Mouse (Mus musculus) left cerebral cortex, postnatal 25 days (tissue): Measurements from ENCODE around the gene Zfp91. TPM values are rescaled to one million over a fixed set of nuclear protein-coding genes. Genes with fewer than 3 reads are reported as not detected.
A peak's percentile ranks its signal among the peaks of the same experiment; 100 is the strongest.
"Not testable (repeated sequence)": the region's sequence is repeated elsewhere in the genome, so short reads cannot be mapped to it uniquely, and the experiment has no call there.

Experiments used
- DNase-seq, 2 experiments: peaks; one replicate each; pipeline ENCODE4 v3.0.0; 2022; ENCODE audit warnings: low spot score in 2 of 2, mixed read lengths in 1 of 2
- intact Hi-C: fragments of 180-260 bp; cut with DNase I; formaldehyde crosslinking; loops from one replicate; pipeline ENCODE4 v1.15.1; 2025
- total RNA-seq, 2 experiments: library from RNA; stranded (reverse); gene quantifications; 2 replicates each; pipeline ENCODE4 v1.2.3; 2021

Zfp91 gene
- total RNA-seq, 2 experiments from 2014 or later: 94.5 to 98.0 TPM

DNA sequence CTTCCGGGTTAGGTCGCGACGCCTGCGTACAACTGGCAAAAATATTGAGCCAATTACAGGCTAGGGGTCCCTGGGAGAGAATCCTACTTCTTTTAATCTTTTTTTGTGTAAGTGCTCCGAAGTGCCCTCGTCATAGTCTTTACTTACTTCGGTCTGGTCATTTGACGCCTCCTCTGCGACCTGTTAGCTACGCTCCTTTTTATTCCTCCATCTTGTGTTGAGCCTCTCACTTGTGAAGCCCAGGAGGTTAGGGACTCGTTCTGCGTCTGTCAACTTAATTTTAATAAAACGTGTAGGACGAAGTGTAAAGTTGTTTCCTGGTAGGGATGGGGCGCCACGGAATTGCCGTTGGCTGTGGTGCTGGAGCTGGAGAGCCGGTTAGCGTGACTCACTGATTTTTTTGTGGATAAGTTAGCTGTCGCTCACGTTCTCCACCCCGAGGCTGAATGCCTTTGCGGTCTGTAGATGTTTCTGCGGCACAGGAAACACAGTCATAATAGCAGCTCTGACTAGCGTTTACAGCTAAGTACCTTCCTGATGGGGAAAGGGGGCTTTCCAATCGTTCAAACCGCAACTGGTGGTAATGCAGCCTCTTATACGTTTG is 504 bp upstream of the Zfp91 start:
- intact Hi-C loops: loop anchor here (2.0 to 5.0 kb wide), 3 partner anchors 199 to 294 kb away; partner anchors contain the start of genes Dtx4 and Gm4952
- DNase-seq: peak in 1 of 2 experiments; percentile 77

DNA sequence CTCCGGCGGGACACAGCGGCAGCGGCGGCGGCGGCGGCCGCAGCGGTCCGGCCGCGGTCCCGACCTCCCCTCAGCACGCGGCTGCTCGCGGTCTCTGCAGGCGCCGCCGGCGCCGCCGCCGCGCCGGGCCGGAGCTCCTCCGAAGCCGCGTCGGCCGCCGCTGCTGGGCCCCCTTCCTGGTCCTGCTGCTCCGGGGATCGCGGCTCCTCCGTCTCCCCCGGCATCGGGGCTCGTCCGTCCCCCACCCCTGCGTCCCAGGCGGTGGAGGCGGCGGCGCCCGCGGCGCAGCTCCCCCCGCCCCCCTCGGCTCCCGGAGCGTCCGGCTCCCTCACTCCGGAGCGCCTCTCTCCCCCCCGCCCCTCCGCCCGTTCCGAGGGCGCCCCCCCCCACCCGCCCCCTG is 816 bp downstream of the Zfp91 start:
- intact Hi-C loops: loop anchor here (5.0 kb wide), 2 partner anchors 198 to 293 kb away; partner anchors contain the start of genes Dtx4 and Gm4952

DNA sequence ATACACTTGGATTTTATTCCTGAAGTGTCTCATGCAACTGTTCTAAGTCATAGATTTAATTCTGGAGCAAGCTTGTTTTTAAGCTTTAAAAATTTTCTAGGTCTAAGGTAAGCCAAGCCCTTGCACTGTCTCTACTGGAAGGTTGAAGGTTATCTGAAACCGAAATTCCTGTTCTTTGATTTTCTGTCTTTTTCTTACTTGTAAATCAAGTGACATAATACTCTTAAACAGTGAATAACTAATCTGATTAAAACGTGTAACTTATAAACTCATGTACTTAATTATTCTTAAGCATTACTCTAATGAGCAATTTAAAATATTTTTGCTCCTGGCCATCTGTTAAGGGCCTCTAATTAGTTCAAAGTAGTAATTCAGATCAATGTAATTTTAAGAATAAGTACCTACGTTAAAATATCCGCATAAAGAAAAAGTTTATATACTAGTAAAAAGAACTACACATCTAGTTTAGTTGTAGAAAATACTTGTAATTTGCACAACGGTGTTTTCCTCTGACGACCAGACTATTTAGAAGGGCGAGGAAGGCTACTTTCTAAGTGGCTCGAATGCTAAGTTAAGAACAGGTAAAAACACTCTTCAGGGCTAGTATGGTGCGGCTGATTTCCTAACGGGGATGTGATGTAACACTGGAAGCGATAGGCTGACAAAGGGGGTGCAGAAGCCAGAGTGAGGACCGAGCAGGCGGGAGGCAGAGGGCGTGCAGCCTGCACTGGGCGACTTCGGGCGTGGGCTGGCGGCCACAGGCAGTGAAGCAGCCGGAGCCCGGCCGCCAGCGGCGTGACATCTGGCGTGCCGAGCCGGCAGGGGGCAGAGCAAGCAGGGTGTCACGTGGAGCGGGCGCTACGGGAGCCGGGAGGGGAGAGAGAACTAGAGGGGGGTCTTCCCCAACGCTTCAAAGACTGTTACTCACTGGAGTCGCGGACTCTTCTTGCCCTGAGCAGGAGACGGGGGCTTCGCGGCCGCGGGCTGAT is 1.6 kb downstream of the Zfp91 start:
- peak; percentile 94 to 95 for DNase-seq
- intact Hi-C loops: loop anchor here (1.0 to 5.0 kb wide), 4 partner anchors 72 to 782 kb away; partner anchors contain the start of genes Dtx4 and Gm4952

More for the DNA sequence above, 816 bp downstream of the Zfp91 start:
- DNase-seq: no peak

DNA sequence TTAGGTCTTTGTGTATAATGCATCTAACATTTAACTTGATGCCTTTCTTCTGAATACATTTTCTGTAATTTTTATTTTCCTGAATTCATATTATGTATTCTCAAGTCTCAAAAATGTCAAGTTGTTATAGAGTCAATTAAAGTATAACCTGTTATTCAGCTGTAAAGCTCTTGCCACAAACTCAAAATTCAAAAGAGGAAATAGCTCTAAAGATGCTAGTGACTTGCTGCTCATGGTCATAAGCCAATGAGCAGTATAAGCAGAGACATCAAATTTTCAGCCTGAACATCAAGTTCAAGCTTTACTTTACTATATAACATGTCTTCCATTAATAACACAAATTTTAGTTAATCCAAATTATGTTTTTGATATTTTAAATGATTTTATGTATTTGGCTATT is 3.6 kb downstream of the Zfp91 start:
- intact Hi-C loops: loop anchor here (5.0 kb wide), 1 partner anchor 780 kb away; no protein-coding TSS in a partner anchor
- no peak for DNase-seq

DNA sequence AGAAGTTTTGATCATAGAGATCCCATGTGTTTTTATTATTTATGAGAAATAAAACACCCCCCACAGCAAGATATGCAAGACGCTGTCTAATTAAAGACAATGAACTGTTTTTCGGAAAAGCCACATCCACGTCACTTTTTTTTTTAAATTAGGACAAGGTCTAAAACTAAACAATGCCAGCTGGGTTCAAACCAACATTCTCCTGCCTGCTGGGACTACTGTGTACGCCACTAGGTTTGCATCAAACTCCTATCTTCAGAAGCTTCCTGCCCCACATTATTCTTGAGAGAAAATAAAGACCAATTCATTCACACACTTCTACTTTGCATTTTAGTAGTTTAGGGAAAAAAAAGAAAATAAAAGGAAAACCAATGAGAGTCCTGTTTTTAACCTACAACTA is 8.2 kb downstream of the Zfp91 start:
- no peak for DNase-seq
- intact Hi-C loops: no loop called here

DNA sequence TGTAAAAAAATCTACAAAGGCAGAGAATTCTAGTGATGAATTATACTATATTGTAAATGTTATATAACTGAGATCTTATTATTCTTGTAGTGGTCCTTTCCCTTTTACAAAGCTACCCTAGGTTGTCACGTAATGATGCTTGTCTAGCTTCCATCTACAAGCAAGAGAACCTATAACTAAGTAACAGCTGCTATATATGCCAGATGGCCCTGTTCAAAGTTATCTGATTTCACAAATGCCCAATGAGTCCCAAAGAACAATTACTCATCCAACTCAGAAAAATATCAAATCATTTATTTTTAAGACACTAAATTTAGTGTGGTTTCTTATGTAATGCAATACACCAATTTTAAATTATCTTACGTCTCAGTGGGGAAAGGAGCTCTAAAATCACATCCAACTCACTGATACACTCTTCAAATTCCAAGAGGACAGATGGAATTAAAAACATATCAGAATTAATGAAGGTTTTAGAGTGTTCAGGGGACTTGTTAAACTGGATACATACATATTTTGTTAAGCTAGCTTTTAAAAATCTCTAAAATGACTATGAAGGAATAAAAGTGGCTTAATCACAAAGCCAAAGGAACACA is 9.0 kb downstream of the Zfp91 start:
- intact Hi-C loops: no loop called here
- peak in 1 of 2 experiments; percentile 62 for DNase-seq

DNA sequence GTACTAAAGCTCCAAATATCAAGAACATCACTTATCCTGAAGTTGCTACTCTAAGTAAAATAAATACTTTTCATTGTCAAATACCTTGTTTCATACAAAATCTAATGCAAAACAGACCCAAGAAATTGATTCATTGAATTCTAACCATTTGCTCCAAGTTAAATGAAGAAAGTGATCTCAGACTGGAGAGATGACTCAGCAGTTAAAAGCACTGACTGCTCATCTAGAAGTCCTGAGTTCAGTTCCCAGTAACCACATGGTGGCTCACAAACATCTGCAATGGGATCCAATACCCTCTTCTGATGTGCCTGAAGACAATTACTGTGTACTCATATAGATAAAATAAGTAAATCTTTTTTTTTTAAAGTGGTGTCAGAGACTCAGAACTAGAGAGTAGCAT is 15.5 kb downstream of the Zfp91 start:
- DNase-seq: no peak
- intact Hi-C loops: no loop called here

DNA sequence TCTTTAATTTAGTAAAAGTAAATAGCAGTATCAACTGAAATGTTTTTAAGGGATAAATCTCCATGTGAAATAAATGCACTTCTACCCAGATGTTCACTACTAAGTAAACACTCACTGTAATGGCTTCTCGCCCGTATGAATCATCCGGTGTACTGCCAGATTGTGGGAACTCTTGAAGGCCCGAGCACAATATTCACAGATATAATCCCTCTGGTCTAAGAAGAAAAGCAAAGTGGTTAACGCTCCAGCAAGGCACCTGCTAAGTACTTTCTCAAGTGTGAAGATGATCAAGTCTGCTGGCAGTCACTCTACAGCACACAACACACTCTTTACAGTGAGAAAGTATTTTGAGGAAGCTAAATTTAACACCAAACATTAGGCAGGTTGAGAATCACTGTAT is 25.0 kb downstream of the Zfp91 start:
- no peak for DNase-seq
- intact Hi-C loops: no loop called here

DNA sequence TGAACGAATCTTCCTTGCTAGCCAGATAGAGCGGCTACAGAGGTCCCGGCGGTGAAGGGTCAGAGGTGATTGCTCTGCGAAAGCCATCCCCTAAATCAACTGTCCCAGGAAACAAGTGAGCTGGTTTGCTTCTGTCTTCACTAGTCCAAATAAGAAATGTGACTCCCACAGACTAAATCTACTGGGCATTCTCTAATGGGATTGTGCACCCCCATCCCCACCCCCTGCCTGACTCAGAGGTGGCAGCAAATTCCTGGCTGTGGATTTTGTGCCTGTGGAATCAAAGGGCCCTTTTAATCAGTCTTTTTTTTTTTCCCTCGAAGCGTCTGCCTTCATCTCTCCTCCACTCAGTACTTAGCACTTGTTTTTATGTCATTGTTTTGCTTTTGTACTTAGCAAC is 30.6 kb downstream of the Zfp91 start, which contains the start of gene Cntf:
Gene Cntf (minus strand): TSS at position 325 of the 400 bp plus-strand sequence.
- no peak for DNase-seq
- intact Hi-C loops: no loop called here

DNA sequence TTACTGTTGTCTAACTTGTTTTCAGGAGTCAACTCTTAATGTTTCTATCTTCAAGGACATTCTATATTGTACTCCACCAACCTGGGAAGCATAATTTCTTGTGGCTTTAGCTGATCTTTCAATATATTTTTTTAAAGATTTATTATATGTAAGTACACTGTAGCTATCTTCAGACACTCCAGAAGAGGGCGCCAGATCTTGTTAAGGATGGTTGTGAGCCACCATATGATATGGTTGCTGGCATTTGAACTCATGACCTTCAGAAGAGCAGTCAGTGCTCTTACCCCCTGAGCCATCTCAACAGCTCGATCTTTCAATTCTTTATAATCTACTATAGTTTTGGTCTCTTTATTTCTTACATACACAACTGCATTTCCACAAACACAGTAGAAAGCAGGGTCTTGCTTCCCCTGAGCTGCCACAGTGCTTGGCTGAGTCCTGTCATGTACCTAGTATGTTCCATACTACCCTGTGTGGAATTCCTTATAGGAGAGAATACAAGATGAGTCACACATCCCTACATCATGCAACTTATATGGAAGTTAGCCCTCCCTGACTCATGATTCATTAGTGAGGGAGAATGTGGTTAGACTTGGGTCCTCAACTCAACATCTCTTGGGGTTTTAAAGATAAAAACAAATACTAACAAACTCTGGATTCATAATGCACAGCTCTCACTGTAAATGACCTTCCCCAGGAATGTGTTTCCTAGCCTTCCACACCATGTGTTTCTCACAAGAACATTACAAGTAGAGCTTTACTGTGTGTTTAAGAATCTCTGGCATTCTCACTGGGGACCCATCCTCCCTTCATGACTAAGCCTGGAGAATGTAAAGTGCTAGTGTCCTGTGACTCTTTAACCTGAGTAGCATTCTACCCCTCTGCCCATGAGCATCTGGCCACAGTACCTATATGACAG is 33.5 kb downstream of the Zfp91 start:
- DNase-seq: no peak
- intact Hi-C loops: no loop called here

DNA sequence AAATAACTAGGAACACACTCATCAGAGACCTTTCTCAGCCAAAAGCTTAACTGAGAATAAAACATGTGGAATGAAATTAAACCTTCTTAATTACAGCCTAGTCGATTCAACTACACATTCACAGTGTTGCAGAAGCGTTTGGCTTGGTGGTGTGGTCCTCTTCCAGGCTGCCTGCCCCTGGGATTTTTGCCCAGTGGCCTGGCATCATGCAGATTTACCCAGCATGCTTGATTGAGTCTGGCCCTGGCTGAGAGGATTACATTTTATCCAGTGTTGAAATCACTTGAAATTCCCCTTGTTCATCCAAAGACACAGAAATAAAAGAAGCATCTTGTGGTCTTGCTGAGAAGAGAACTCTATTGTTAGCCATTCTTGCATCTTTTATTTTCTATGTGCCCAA is 36.3 kb downstream of the Zfp91 start:
- peak; percentile 14 to 53 for DNase-seq
- intact Hi-C loops: no loop called here

DNA sequence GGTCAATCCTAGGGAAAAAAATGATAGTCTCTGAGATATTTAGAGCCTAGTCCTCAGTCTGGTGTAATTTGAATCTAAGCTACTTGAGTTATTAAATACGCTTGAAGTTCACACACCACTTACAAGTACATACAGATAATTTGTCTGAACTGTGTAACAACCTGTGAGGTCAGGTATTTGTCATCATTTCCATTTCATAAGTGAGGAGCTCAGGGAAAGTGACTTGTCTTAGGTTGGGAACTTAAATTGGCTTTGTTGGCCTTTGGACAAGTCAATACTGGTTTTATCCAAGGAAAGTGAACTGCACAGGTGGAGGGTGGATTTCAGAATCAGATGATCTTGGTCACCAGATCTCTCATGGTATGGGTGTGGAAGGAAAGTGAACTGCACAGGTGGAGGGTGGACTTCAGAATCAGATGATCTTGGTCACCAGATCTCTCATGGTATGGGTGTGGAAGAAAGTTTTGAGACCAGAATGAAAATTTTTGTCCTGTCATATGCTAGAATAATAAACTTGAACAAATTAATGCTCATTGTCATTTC is 36.9 kb downstream of the Zfp91 start:
- DNase-seq: no peak
- intact Hi-C loops: no loop called here

DNA sequence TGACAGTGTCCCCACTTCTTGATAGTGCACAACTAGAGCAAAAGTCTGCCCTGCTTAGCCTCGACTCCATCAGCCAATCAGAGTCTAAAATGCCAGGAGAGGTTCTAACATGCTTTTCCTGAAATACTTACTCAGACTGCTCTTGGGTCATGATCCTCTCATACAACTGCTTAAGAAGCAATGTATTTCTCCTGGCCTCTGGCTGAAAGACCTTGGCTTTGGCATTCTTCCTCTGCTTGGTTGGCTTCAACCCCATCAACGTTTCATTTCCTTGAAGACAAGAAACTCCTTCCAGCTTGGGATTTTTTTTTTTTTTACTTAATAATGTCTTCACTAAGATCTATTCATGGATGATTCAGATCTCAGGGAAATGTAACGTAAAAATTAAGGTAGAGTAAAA is 39.6 kb downstream of the Zfp91 start:
- DNase-seq: no peak
- intact Hi-C loops: no loop called here

DNA sequence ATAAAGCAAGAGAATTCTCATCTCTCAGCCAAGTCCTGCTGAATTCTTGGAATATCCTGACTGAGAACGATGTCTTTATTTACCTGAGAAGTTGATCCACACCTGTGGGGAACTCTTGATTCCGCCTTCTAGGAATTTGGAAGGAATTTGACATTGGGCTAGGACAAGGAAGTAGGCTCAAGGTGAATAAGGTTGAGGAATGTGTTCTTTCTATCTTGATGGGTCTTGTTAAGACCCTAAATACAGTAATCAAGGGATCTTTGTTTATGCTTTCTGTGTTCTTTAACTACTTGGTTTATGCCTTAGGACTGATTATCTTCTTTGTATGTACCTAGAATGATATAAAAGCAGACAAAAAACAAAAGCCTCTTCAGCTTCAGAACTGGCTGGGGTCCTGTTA is 64.0 kb downstream of the Zfp91 start:
- DNase-seq: no peak
- intact Hi-C loops: no loop called here

DNA sequence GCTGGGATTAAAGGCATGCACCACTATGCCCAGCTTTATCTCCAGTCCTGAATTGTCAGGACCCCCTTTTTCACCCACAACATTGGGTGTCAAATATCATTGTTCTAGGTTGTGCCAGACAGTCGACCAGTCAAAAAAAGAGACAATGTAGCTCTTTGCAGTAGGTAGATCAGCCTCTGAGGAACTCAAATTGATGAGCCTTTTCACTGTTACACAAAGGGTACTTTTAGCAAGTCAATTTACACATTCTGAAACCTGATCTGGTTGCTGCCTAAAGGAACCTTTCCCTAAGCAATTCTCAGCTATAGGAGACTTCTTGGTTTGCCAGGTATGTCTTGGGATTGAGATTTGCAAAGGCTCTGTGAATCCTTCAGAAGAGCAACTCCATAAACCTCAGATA is 64.9 kb downstream of the Zfp91 start:
- intact Hi-C loops: no loop called here
- no peak for DNase-seq

DNA sequence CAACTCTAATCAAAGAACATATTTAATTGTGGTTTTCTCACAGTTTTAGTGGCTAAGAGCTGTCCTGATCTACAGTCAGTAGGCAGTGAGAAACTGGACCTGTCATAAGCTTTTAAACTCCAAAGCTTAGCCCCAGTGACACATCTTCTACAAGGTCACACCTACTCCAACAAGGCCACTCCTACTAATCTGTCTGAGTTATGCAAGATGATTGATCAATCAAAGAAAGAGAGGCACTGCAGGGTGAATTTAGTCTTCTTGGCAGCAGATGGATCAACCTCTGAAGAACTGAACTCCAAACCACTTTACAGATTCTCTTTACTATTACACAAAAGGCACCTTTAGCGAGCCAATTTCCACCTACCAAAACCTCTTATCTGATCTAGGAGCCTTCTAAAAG is 70.1 kb downstream of the Zfp91 start:
- DNase-seq: no peak
- intact Hi-C loops: no loop called here

DNA sequence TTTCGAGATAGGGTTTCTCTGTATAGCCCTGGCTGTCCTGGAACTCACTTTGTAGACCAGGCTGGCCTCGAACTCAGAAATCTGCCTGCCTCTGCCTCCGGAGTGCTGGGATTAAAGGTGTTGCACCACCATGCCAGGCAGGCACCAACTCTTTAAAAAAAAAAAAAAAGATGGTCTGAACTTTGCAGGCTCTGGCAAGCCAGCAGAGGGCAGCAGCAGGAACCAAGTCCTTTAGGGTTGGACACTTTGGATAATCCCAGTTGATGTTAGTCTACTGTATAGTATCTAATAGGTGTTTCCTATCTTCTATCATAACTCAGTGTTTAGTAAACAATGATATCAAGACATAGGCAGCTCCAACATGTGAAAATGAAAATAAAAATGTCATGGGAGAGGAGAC is 73.6 kb downstream of the Zfp91 start:
- intact Hi-C loops: loop anchor here (1.0 kb wide), 1 partner anchor 72 kb away; no protein-coding TSS in a partner anchor
- DNase-seq: peak in 1 of 2 experiments; percentile 7

DNA sequence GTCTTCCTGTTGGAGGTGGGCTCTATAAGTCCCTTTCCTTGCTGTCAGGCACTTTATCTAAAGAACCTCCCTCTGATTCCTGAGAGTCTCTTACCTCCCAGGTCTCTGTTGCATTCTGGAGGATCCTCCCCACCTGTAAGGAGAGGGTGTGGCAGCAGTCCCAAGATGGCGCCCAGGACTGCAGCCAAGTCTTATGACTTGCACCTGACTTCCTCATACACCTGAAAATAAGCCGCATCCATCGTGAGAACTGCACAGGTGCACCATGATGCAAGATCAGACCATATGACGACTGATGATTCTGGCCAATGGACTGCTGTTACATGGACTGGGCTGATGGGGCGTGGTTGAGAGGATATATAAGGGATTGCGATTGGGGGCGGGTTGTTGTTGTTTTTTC is 74.3 kb downstream of the Zfp91 start:
- DNase-seq, intact Hi-C loops: not testable (repeated sequence)

DNA sequence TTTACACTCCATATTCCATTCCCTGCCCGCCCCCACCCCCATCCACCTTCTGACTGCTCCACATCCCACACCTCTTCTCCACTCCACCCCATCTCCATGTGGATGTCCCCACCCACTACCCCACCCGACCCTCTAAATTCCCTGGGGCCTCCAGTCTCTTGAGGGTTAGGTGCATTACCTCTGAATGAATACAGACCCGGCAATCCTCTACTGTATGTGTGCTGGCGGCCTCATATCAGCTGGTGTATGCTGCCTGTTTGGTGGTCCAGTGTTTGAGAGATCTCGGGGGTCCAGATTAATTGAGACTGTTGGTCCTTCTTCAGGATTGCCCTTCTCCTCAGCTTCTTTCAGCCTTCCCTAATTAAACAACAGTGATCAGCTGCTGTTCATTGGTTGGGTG is 75.0 kb downstream of the Zfp91 start:
- DNase-seq, intact Hi-C loops: not testable (repeated sequence)
